Mouse (Mus musculus) cerebellum, adult 8-10 months (tissue): Measurements from ENCODE around the gene Camkk2.

Experiments
- DNase-seq: peaks from one replicate; pipeline ENCODE4 v3.0.0; 2022

Camkk2 gene

DNA sequence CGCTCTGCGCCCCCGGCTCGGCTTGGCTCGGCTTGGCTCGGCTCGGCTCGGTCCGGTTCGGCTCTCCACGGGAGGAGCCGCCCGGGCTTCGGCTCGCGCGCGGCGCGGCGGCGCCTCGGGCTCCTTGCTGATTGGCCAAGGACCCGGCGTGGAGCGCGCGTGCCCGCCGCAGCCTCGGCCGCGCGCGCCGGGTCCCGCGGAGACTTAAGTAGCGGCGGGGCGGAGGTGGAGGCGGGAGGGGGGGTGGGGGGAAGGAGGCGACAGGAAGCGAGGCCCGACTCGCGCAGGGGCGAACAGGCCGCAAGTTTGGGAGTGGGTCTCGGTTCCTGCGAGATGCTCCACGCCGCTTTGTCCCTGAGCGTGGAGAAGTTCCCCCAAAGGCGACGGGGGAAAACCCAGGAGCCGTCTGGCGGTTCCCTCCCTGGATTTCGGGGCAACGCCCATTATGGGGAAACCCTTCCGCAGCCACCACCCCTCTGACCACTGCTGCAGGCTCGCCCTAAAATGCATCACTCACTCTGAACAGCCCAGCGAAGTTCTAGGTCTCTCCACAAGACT is at the start of gene Camkk2:
Gene Camkk2, minus strand, starts transcription at position 133 of the 558 bp plus-strand sequence.
- peak; percentile 80 for DNase-seq

- no peak for DNase-seq
These were observed 45.9 kb upstream of the Camkk2 start for GRCm38 (mm10) chr5:122825099-122825498.

DNA sequence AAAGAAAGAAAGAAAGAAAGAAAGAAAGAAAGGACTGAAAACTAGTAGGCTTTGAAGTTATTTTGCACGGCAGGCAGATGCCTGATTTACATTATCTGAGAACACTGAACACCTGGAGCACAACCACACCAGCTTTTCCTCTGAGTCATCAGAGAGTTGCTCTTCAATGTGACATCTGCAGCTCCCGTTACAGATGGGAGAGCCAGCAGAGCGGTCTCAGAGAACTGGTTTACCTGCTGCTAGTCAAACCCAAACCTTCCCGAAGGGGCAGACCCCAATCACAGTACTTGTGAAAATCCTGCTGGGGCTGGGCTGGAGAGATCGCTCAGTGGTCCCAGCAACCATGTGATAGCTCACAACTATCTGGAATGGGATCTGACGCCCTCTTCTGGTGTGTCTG is 45.2 kb upstream of the Camkk2 start:
- no peak for DNase-seq

GRCm38 (mm10) chr5:122823976-122824375 is 44.8 kb upstream of the Camkk2 start:
- no peak for DNase-seq

DNA sequence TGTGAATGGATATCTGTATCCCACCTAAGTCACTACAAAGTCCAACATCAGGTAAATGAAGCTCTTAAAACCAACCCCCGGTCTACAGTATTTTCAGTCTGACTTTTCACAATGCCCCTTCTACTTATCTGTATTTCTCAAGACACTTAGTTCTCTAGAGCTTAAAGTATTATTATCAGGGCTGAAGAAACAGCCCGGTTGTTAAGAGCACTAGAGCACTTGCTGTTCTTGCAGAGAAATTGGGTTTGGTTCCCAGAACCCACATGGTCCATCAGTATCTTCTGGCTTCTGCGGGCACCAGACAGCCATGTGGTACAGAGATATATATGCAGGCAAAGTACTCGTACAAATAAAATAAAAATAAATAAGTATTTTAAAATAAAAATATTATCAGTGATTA is 43.2 kb upstream of the Camkk2 start:
- no peak for DNase-seq

DNA sequence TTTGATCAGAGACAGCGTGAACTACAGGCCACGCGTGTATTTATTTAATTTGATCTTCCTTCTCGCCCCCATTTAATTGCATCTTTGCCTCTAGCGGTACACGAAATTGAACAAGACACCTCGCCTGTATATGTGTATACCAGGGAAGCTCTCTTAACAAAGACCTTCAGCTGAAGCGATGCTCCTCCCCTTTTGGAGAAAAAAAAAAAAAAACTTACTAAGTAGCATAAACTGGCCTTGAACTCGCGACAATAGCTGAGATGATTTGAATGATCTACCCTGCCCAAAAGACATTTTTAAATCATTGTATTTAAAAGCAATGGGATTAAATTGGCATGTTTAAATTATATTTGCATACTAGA is 42.3 kb upstream of the Camkk2 start:
- no peak for DNase-seq

DNA sequence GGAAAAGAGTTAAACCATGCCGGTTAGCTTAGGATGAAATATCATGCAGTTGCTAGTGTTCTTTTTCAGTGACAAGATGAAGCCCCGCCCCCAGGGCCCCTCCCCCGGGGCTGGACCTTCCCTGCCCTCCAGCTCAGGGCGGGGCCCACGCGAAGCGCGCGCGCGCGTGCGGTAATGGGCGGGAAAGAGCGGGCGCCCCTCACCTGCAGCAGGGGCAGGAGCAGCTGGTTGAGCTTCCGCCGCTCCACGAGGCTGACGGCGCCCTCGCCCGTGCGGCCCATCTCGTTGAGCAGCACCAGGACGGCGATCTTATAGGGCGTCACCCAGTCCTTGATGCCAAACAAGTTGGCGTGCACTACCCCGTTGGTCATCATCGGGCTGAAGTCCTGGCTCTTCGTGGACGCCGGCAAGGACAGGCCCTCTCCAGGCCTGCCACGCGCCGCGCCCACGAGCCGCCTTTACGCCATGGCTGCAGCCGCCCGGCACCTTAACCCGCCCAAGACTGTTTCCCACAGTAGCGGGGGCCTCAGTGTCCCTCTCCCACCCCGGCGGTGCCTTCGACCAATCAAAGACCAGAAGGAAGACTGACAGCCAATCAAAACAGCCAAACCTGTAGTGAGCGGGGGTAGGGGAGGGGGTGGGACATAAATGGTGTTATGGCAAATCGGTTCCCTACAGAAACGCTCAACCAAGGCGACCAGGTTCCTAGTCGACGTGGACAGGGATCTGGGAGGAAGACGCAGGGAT is 41.7 kb upstream of the Camkk2 start, which contains the start of gene Anapc5:
Gene Anapc5, minus strand, starts transcription at position 563 of the 747 bp plus-strand sequence.
- peak; percentile 90 for DNase-seq

DNA sequence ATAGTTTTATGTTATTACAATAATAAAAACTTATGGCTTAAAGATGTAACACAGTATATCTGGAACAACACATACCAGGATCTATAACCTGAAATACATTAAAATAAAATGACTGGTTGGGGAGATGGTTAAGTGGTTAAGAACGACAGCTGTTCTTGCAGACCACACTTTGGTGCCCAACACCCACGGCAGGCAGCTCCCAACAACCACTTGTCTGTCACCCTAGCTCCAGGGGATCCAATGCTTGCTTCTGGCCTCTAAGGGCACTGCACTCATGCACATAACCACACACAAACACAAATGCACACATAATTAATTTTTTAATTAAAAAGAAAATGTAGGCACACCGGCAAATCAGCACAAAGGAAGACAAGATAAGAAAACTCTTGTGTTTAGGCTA is 33.5 kb upstream of the Camkk2 start:
- no peak for DNase-seq

DNA sequence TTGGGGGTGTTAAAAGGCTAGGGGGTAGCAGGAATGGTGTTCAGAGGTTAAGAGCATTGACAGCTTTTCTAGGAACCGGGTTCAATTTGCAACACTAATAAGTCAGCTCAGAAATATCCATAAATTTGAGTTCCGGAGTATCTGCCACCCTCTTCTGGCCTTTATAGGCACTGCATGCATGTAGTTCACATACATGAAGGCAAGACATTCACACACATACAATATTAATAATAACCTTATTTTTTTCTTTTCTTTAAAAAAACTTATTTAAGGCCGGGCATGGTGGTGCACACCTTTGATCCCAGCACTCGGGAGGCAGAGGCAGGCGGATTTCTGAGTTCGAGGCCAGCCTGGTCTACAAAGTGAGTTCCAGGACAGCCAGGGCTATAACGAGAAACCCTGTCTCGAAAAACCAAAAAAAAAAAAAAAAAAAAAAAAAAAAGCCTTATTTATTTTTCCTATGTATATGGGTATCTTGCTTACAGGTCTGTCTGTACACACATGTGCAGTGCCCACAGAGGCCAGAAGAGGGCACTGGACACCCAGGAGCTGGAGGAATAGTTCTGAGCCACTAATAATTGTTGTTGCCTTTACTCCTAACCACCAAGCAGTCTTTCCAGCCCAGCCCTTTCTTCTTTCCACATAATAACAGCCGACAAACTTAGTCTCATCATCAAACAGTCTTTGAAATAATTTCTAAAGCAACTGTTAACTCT is 32.3 kb upstream of the Camkk2 start:
- peak; percentile 48 for DNase-seq

DNA sequence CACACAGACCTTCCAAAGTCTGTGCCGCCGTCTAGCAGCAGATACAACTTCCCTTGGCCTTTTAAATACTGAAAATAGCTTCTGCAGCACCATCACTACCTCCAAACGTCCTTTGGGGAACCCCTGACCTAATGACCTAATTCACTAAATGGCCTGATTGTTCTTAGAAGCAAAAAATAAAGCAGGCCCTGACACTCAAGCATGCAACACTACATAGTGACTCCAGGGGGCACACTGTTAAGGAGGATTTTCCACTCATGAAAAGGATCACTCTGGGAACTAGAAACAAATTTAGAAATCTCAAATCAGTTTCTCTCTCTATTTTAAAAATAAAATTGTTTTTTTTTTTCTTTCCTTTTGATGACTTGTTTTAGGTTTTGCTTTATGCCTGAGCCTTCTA is 26.3 kb upstream of the Camkk2 start:
- no peak for DNase-seq

DNA sequence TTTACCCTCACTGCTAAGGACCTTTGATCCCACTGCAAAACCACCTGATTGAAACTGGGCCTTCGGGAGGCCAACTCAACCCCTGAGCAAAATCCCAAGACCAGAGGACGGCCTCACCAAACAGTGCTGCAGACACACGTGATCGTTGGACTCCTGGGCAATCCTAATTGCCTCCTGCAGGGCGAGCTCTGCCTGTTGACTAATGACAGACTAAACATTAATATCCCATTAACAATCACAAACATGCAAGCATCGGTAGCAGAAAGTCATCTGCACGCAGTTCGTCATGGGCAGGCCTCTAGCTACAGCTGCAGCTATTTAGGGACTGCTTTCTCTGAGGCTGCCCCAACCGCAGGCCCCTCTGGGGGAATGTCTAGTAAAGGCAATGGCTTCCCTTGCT is 23.5 kb upstream of the Camkk2 start:
- no peak for DNase-seq

GRCm38 (mm10) chr5:122801684-122802083 is 22.5 kb upstream of the Camkk2 start:
- no peak for DNase-seq

DNA sequence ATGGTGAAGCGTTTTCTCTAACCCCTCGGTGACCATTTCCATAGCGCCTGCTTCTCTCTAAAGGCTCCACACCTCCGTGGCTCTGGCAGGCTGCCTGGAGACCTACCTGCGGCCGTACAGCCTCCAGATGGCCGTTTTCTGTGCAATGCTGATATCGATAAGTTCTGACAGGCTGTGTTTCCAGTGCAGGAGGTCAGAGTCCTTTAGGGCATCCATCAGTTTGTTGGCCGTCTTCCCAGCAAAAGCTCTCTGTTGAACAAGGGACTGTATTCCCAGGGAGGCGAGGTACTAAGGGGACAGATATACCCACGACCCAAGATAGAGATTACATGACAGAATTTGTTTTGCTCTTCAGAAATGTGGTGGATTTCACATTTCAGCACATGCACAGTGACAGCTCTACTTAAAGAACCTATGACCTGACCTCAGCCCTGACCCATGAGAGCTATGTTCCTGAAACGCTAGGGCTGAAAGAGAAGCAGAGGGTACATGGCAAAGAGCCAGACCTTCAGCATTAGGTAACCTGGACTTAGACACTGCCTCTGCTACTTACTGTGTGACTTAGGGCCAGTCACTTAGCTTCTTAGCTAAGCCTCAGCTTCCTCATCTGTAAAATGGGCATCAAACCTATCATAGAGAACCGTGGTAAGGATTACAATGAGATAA is 21.3 kb upstream of the Camkk2 start:
- peak; percentile 70 for DNase-seq

DNA sequence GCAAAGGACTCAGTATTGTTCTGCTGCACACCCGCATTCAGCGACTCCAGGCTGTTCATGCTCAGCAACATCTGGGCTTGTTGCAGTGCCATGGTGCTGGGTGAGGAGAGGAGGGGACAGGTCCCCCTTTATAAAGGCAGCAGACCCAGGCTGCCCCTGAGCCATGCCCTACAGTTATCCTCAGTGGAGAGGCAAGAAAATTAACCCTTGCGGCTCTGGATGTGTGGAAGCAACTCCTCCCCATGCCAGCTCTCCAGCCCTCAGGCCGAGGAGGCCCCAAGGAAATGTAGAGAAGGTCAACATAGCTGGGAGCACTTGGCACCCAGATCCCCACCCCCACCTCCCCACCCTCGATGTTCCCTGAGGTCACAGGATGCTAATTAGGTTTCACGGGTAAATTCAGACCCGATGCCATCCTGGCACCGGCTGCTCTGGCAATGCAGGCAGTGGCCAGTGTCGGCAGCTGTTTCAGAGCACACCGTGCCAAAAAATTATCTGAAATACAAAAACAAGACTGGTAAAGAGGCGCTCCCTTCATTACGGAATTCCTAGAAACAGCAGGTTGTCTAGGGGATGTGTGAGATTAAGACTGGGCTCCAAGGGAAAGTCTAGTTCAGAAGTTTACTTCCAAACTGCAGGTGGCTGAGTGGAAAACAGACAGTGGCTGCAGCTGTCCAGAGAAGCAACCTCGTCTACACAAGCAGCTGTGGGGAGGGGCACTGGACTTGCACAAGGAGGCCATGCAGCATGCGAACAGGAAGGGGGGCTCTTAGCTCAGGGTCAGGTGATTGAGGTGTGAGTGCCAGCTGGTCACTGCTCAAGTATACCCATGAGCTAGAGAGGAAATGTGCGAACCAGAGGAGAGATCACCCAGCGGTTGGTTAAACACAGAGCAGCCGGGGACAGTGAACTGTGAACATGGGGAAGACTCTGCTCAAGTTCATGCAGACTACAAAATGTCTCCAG is 20.5 kb upstream of the Camkk2 start:
- DNase-seq: no peak

DNA sequence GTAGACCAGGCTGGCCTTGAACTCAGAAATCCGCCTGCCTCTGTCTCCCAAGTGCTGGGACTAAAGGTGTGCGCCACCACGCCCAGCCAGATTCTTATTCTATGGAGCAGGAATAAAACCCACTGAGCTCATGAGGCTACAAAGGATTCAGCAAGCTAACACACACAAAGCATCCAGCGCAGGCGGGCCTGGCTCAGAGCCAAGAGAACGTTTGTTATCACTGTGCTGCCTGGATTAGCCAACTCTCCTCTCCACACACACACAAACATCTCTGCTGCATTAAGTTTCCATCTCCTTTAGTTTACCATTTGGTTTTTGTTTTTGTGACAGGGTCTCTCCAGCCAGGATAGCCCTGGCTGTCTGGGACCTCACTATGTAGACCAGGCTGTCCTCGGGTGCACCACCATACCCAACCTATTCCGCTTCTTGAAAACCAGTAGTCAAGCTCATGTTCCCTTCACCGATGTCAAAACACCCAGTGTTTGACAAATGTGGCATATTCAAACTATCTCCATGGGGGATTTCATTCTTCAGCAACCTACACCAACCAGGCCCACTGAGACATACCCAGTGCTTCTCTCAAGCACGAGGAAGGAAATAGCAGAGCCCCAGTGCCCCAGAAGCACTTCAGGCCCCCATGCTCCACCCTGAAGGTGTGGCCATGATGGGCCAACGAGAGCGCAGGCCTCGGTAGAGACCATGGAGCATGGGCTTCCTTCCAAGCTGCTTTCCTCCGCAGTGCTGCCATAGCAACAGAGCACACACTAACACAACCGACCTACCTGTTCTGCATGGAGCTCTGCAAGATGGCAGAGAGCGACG is 19.6 kb upstream of the Camkk2 start:
- peak; percentile 48 for DNase-seq

DNA sequence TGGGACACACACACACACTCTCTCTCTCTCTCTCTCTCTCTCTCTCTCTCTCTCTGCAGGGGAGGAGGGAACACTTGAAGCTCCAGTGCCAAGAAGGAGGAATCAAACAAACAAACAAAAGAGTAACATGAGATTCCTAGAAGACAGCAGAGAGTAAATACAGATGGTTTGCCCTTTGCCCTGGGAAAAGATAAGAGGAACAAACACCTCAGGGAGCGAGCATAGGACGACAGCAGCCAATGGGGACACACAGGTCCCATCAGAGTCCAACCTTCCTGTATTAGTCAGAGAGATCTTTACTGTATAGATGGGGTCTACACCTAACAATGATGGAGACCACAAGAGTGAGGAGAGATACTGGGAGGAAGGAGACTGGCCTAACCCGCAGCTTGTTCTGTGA is 18.7 kb upstream of the Camkk2 start:
- DNase-seq: no peak

- DNase-seq: no peak
These were observed 9.5 kb upstream of the Camkk2 start for GRCm38 (mm10) chr5:122788696-122789095.

DNA sequence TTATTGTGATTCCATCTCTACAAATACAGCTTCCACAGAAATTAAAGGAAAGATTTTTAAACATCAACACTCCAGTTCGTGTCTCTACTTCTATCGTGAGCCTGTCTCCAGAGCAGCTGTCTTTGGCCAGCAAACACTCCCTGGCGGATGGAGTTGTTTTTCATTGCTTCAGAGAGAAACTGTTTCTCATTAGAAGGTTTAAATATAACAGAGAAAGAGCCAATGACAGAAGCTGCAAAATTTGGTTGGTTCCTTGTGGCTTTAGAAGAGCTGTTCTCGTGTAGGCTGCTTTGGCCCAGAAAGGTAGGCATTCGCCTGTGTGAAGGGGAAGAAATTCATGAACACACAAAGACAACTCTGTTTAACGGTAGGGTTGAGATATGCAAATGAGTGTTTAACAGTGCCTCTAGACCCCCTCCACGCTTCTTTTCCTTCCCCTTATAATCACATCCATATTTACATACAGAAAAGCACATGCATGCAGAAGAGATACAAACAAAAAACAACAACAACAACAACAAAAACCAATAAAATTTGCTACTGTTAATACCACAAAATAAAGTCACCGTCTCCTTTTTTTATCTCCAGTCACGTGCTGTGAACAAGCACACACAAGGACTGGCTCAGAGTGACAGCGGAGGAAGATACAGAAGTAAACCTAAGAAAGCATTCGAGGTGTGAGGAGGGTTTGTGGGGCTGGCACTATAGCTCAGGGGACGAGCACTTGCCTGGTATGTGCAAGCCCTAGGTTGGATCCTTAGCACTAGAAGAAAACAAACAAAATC is 7.0 kb upstream of the Camkk2 start:
- no peak for DNase-seq

- no peak for DNase-seq
These were observed 4.7 kb upstream of the Camkk2 start for GRCm38 (mm10) chr5:122783726-122784406.

DNA sequence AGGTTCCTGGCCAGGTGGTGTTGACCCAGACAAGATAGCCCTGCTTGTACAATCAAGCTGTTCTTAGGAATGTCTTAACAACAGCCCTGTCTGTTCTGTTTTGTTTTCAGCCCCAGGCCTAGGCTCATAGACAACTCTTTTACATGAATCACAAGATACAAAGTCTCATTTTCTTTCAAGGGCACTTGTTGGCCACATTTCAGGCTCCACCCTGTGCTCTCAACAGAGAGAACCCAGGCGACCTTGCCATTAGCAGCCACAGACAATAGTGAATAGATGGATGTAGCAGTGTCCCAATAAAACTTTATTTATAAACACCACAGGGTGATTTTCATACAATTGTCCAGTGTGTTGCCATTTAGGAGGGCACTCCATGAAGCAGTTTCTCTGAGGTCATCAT is 2.9 kb upstream of the Camkk2 start:
- no peak for DNase-seq
